Mouse (Mus musculus): ENCODE results near the gene Kctd15. TPM values are rescaled to one million over a fixed set of nuclear protein-coding genes. Genes with fewer than 3 reads are reported as not detected.

Kctd15 gene
- polyA plus RNA-seq, 1 experiment, result 29.2 TPM

GRCm38 (mm10) chr7:34667874-34668273 is 11.3 kb upstream of the Kctd15 start:
- Histone ChIP-seq H3K79me2 (ENCODE audit: control insufficient read depth, insufficient read depth) (no peaks in the 10 kb centered on the region), H3K4me2 (ENCODE audit: low read depth) (no peak overlapping the region), H3K4me3 (no peak overlapping the region), H3K36me3 (ENCODE audit: control insufficient read depth, insufficient read depth) (no peaks in the 10 kb centered on the region), H3ac (ENCODE audit: control insufficient read depth, insufficient read length) (no peak overlapping the region), H3K27me3 (ENCODE audit: control insufficient read depth, insufficient read depth, insufficient read length) (peaks cover 44% of the 10 kb centered on the region)
- no peak for TF ChIP-seq USF1 (IDR thresholded peaks at IDR 0.05; ENCODE audit: low read depth)
- TF ChIP-seq TCF12 (IDR thresholded peaks at IDR 0.05; ENCODE audit: insufficient read depth, poor library complexity, severe bottlenecking), result no peak
- no peak for TF ChIP-seq TCF3 (IDR thresholded peaks at IDR 0.05; ENCODE audit: insufficient read length, low read depth)
- no peak for TF ChIP-seq CEBPB (IDR thresholded peaks at IDR 0.05; ENCODE audit: insufficient read depth, poor library complexity, severe bottlenecking)
- no peak for TF ChIP-seq E2F4 (IDR thresholded peaks at IDR 0.05; ENCODE audit: insufficient read depth)
- no peak for TF ChIP-seq REST (IDR thresholded peaks at IDR 0.05; ENCODE audit: insufficient read depth, insufficient read length)
- no peak for TF ChIP-seq MYOG (IDR thresholded peaks at IDR 0.05; ENCODE audit: control insufficient read depth in 1 of 3, insufficient read depth in 1 of 3, insufficient read length in 2 of 3, low read depth in 2 of 3)
- TF ChIP-seq POLR2AphosphoS2 (IDR thresholded peaks at IDR 0.05; ENCODE audit: insufficient read length, low read depth), result no peak
- no peak for TF ChIP-seq MAX (IDR thresholded peaks at IDR 0.05; ENCODE audit: low read depth)
- TF ChIP-seq SRF (IDR thresholded peaks at IDR 0.05; ENCODE audit: control insufficient read depth, insufficient read length, low read depth), result no peak
- no peak for TF ChIP-seq POLR2A (IDR thresholded peaks at IDR 0.05; ENCODE audit: insufficient read length, low read depth)

- Histone ChIP-seq H3K27me3 (ENCODE audit: control insufficient read depth, insufficient read depth, insufficient read length) (peaks cover 67% of the 10 kb centered on the region), H3ac (ENCODE audit: control insufficient read depth, insufficient read length) (no peak overlapping the region), H3K4me2 (ENCODE audit: low read depth) (no peak overlapping the region), H3K79me2 (ENCODE audit: control insufficient read depth, insufficient read depth) (no peaks in the 10 kb centered on the region), H3K36me3 (ENCODE audit: control insufficient read depth, insufficient read depth) (no peaks in the 10 kb centered on the region), H3K4me3 (no peak overlapping the region)
- TF ChIP-seq REST (IDR thresholded peaks at IDR 0.05; ENCODE audit: insufficient read depth, insufficient read length), result no peak
- TF ChIP-seq MAX (IDR thresholded peaks at IDR 0.05; ENCODE audit: low read depth), result no peak
- no peak for TF ChIP-seq CEBPB (IDR thresholded peaks at IDR 0.05; ENCODE audit: insufficient read depth, poor library complexity, severe bottlenecking)
- TF ChIP-seq SRF (IDR thresholded peaks at IDR 0.05; ENCODE audit: control insufficient read depth, insufficient read length, low read depth), result no peak
Observed at GRCm38 (mm10) chr7:34663145-34663544, 6.6 kb upstream of the Kctd15 start.

GRCm38 (mm10) chr7:34662227-34662626 is 5.7 kb upstream of the Kctd15 start:
- H3K36me3 ChIP-seq (ENCODE audit: control insufficient read depth, insufficient read depth), result no peaks in the 10 kb centered on the region
- H3K4me2 ChIP-seq (ENCODE audit: low read depth), result no peak overlapping the region
- H3K79me2 ChIP-seq (ENCODE audit: control insufficient read depth, insufficient read depth), result no peaks in the 10 kb centered on the region
- H3ac ChIP-seq (ENCODE audit: control insufficient read depth, insufficient read length), result no peak overlapping the region
- no peak overlapping the region for H3K4me3 ChIP-seq
- peaks cover 67% of the 10 kb centered on the region for H3K27me3 ChIP-seq (ENCODE audit: control insufficient read depth, insufficient read depth, insufficient read length)
- TF ChIP-seq SRF (IDR thresholded peaks at IDR 0.05; ENCODE audit: control insufficient read depth, insufficient read length, low read depth) (no peak), POLR2A (IDR thresholded peaks at IDR 0.05; ENCODE audit: insufficient read length, low read depth) (no peak)

GRCm38 (mm10) chr7:34659386-34660085 is 3.0 kb upstream of the Kctd15 start:
- Histone ChIP-seq H3K36me3 (ENCODE audit: control insufficient read depth, insufficient read depth) (no peaks in the 10 kb centered on the region), H3K27me3 (ENCODE audit: control insufficient read depth, insufficient read depth, insufficient read length) (peaks cover 54% of the 10 kb centered on the region), H3K4me2 (ENCODE audit: low read depth) (no peak overlapping the region), H3K79me2 (ENCODE audit: control insufficient read depth, insufficient read depth) (no peaks in the 10 kb centered on the region), H3ac (ENCODE audit: control insufficient read depth, insufficient read length) (no peak overlapping the region), H3K4me3 (no peak overlapping the region)
- no peak for TF ChIP-seq MYOD1 (IDR thresholded peaks at IDR 0.05; ENCODE audit: control insufficient read depth in 1 of 3, insufficient read length in 2 of 3, low read depth in 2 of 3)
- no peak for TF ChIP-seq USF1 (IDR thresholded peaks at IDR 0.05; ENCODE audit: low read depth)
- no peak for TF ChIP-seq POLR2AphosphoS2 (IDR thresholded peaks at IDR 0.05; ENCODE audit: insufficient read length, low read depth)
- no peak for TF ChIP-seq E2F4 (IDR thresholded peaks at IDR 0.05; ENCODE audit: insufficient read depth)
- TF ChIP-seq MAX (IDR thresholded peaks at IDR 0.05; ENCODE audit: low read depth), result no peak
- no peak for TF ChIP-seq MYOG (IDR thresholded peaks at IDR 0.05; ENCODE audit: control insufficient read depth in 1 of 3, insufficient read depth in 1 of 3, insufficient read length in 2 of 3, low read depth in 2 of 3)
- no peak for TF ChIP-seq REST (IDR thresholded peaks at IDR 0.05; ENCODE audit: insufficient read depth, insufficient read length)
- TF ChIP-seq POLR2A (IDR thresholded peaks at IDR 0.05; ENCODE audit: insufficient read length, low read depth), result no peak
- TF ChIP-seq SRF (IDR thresholded peaks at IDR 0.05; ENCODE audit: control insufficient read depth, insufficient read length, low read depth), result no peak
- TF ChIP-seq TCF3 (IDR thresholded peaks at IDR 0.05; ENCODE audit: insufficient read length, low read depth), result no peak

GRCm38 (mm10) chr7:34655086-34655839 is 1.3 kb downstream of the Kctd15 start:
- no peak for TF ChIP-seq E2F4 (IDR thresholded peaks at IDR 0.05; ENCODE audit: insufficient read depth)
- peak in 1 of 3 experiments; percentile 20 for TF ChIP-seq MYOG (IDR thresholded peaks at IDR 0.05; ENCODE audit: control insufficient read depth in 1 of 3, insufficient read depth in 1 of 3, insufficient read length in 2 of 3, low read depth in 2 of 3)
- peak; percentile 85 for TF ChIP-seq POLR2AphosphoS2 (IDR thresholded peaks at IDR 0.05; ENCODE audit: insufficient read length, low read depth)
- TF ChIP-seq POLR2A (IDR thresholded peaks at IDR 0.05; ENCODE audit: insufficient read length, low read depth), result peak; percentile 92
- peak overlapping the region; percentile 98 for H3ac ChIP-seq (ENCODE audit: control insufficient read depth, insufficient read length)
- H3K4me2 ChIP-seq (ENCODE audit: low read depth), result peak overlapping the region; percentile 50
- peaks cover 24% of the 10 kb centered on the region for H3K27me3 ChIP-seq (ENCODE audit: control insufficient read depth, insufficient read depth, insufficient read length)
- peaks cover 3% of the 10 kb centered on the region for H3K36me3 ChIP-seq (ENCODE audit: control insufficient read depth, insufficient read depth)
- H3K4me3 ChIP-seq, result peak overlapping the region; percentile 75
- H3K79me2 ChIP-seq (ENCODE audit: control insufficient read depth, insufficient read depth), result peaks cover 6% of the 10 kb centered on the region

Data from myocyte (in vitro differentiated cells).